Mouse (Mus musculus) MEL (cell line): Measurements from ENCODE around the gene Pcbp2. TPM values are rescaled to one million over a fixed set of nuclear protein-coding genes. Genes with fewer than 3 reads are reported as not detected.

Source experiments
- DNase-seq: peaks from one replicate; pipeline ENCODE4 v3.0.0; 2011; ENCODE audit warnings: low read depth, low spot score
- H3K27ac ChIP-seq: 2 replicates; pipeline ENCODE4 v1.5.1; 2012; ENCODE audit warnings: low read depth, mild to moderate bottlenecking, control low read depth, low read length, moderate library complexity; ENCODE audit not compliant: control insufficient read depth
- H3K27me3 ChIP-seq, 2 experiments: fragments of 150-350 bp in 1 of 2; sonication (generic) in 1 of 2; 2 replicates each; pipeline ENCODE4 v1.6.1; 2012; ENCODE audit warnings: low read length in 2 of 2, mild to moderate bottlenecking in 2 of 2, improper control_type of control experiment in 1 of 2, moderate library complexity in 1 of 2; ENCODE audit not compliant: insufficient read depth in 2 of 2, control insufficient read depth in 1 of 2
- H3K36me3 ChIP-seq, 2 experiments: 2 replicates each; pipeline ENCODE4 v1.6.1; 2012 to 2014; ENCODE audit warnings: low read length in 2 of 2, improper control_type of control experiment in 1 of 2, inconsistent platforms in 1 of 2, mild to moderate bottlenecking in 1 of 2; ENCODE audit not compliant: insufficient read depth in 2 of 2, control insufficient read depth in 1 of 2
- H3K4me1 ChIP-seq, 2 experiments: fragments of 150-350 bp in 1 of 2; sonication (generic) in 1 of 2; 2 replicates each; pipeline ENCODE4 v1.6.1; 2012; ENCODE audit warnings: low read length in 2 of 2, improper control_type of control experiment in 1 of 2, mild to moderate bottlenecking in 1 of 2; ENCODE audit not compliant: insufficient read depth in 2 of 2, control insufficient read depth in 1 of 2
- H3K4me3 ChIP-seq, 2 experiments: fragments of 150-350 bp in 1 of 2; sonication (generic) in 1 of 2; 2 replicates each; pipeline ENCODE4 v1.5.1; 2012; ENCODE audit warnings: low read depth in 2 of 2, low read length in 2 of 2, mild to moderate bottlenecking in 2 of 2, moderate library complexity in 2 of 2, control low read depth in 1 of 2, improper control_type of control experiment in 1 of 2; ENCODE audit not compliant: control insufficient read depth in 1 of 2, insufficient read depth in 1 of 2
- H3K79me2 ChIP-seq: 2 replicates; pipeline ENCODE4 v1.6.1; 2012; ENCODE audit warnings: mild to moderate bottlenecking, low read length, moderate library complexity; ENCODE audit not compliant: control insufficient read depth, poor library complexity, insufficient read depth
- H3K9ac ChIP-seq: 2 replicates; pipeline ENCODE4 v1.6.1; 2012; ENCODE audit warnings: low read depth, mild to moderate bottlenecking, control low read depth, low read length, moderate library complexity; ENCODE audit not compliant: control insufficient read depth, poor library complexity, severe bottlenecking
- H3K9me3 ChIP-seq: fragments of 150-350 bp; sonication (generic); replicated peaks from 2 replicates; pipeline ENCODE4 v1.6.1; 2012; ENCODE audit warnings: mild to moderate bottlenecking, low read length, improper control_type of control experiment, moderate library complexity; ENCODE audit not compliant: insufficient read depth
- BHLHE40 ChIP-seq: IDR thresholded peaks from 2 replicates; pipeline ENCODE4 v1.6.1; 2012; ENCODE audit warnings: low read depth, mild to moderate bottlenecking, inconsistent platforms, low read length, improper control_type of control experiment, borderline replicate concordance
- CHD1 ChIP-seq: IDR thresholded peaks from 2 replicates; pipeline ENCODE4 v1.6.1; 2012; ENCODE audit warnings: low read depth, mild to moderate bottlenecking, inconsistent platforms, low read length, improper control_type of control experiment
- CTCF ChIP-seq, 3 experiments: IDR thresholded peaks in 2 of 3; conservative IDR thresholded peaks in 1 of 3; 2 replicates each; pipeline ENCODE4 v1.5.1; 2011 to 2012; ENCODE audit warnings: low read length in 3 of 3, low read depth in 2 of 3, mild to moderate bottlenecking in 2 of 3, improper control_type of control experiment in 1 of 3, inconsistent platforms in 1 of 3, mixed read lengths in 1 of 3, moderate library complexity in 1 of 3; ENCODE audit not compliant: control insufficient read depth in 1 of 3, insufficient read depth in 1 of 3, poor library complexity in 1 of 3, severe bottlenecking in 1 of 3
- ELF1 ChIP-seq: IDR thresholded peaks from 2 replicates; pipeline ENCODE4 v1.6.1; 2014; ENCODE audit warnings: low read depth, mild to moderate bottlenecking, inconsistent platforms, low read length, improper control_type of control experiment, moderate library complexity
- EP300 ChIP-seq, 2 experiments: IDR thresholded peaks; 2 replicates each; pipeline ENCODE4 v1.6.1; 2011; ENCODE audit warnings: improper control_type of control experiment in 2 of 2, low read length in 2 of 2, low read depth in 1 of 2, mild to moderate bottlenecking in 1 of 2
- ETS1 ChIP-seq: IDR thresholded peaks from 2 replicates; pipeline ENCODE4 v1.6.1; 2012; ENCODE audit warnings: low read depth, mild to moderate bottlenecking, inconsistent platforms, low read length, improper control_type of control experiment, moderate library complexity
- GATA1 ChIP-seq: IDR thresholded peaks from 2 replicates; pipeline ENCODE4 v1.6.1; 2011; ENCODE audit warnings: low read depth, low read length, improper control_type of control experiment
- JUND ChIP-seq: IDR thresholded peaks from 2 replicates; pipeline ENCODE4 v1.6.1; 2011; ENCODE audit warnings: low read depth, mild to moderate bottlenecking, improper control_type of control experiment, low read length
- KAT2A ChIP-seq: conservative IDR thresholded peaks from 2 replicates; pipeline ENCODE4 v1.6.1; 2012; ENCODE audit warnings: low read depth, low read length, improper control_type of control experiment, inconsistent platforms
- MAX ChIP-seq: IDR thresholded peaks from 2 replicates; pipeline ENCODE4 v1.6.1; 2011; ENCODE audit warnings: low read length, improper control_type of control experiment
- MAZ ChIP-seq: IDR thresholded peaks from 2 replicates; pipeline ENCODE4 v1.6.1; 2012; ENCODE audit warnings: low read depth, mild to moderate bottlenecking, inconsistent platforms, low read length, improper control_type of control experiment
- MXI1 ChIP-seq: IDR thresholded peaks from 2 replicates; pipeline ENCODE4 v1.6.1; 2011; ENCODE audit warnings: mild to moderate bottlenecking, low read depth, low read length, improper control_type of control experiment
- MYC ChIP-seq: IDR thresholded peaks from 2 replicates; pipeline ENCODE4 v1.6.1; 2011; ENCODE audit warnings: low read depth, mild to moderate bottlenecking, low read length, improper control_type of control experiment, moderate library complexity
- NELFE ChIP-seq: IDR thresholded peaks from 2 replicates; pipeline ENCODE4 v1.6.1; 2011; ENCODE audit warnings: low read depth, low read length, improper control_type of control experiment
- POLR2A ChIP-seq, 2 experiments: IDR thresholded peaks; 2 replicates each; pipeline ENCODE4 v1.6.1; 2011 to 2012; ENCODE audit warnings: low read length in 2 of 2, mild to moderate bottlenecking in 2 of 2, control low read depth in 1 of 2, improper control_type of control experiment in 1 of 2, low read depth in 1 of 2, moderate library complexity in 1 of 2; ENCODE audit not compliant: control insufficient read depth in 1 of 2, insufficient read depth in 1 of 2, poor library complexity in 1 of 2
- POLR2AphosphoS2 ChIP-seq: IDR thresholded peaks from 2 replicates; pipeline ENCODE4 v1.6.1; 2011; ENCODE audit warnings: low read length, improper control_type of control experiment
- RCOR1 ChIP-seq: IDR thresholded peaks from 2 replicates; pipeline ENCODE4 v1.6.1; 2012; ENCODE audit warnings: low read depth, mild to moderate bottlenecking, inconsistent platforms, low read length, improper control_type of control experiment
- SIN3A ChIP-seq: IDR thresholded peaks from 2 replicates; pipeline ENCODE4 v1.6.1; 2012; ENCODE audit warnings: low read length, improper control_type of control experiment, inconsistent platforms
- TBP ChIP-seq: IDR thresholded peaks from 2 replicates; pipeline ENCODE4 v1.8.0; 2011; ENCODE audit warnings: low read depth, low read length, improper control_type of control experiment
- ZMIZ1 ChIP-seq: IDR thresholded peaks from 2 replicates; pipeline ENCODE4 v1.6.1; 2012; ENCODE audit warnings: low read depth, mild to moderate bottlenecking, inconsistent platforms, low read length, improper control_type of control experiment, moderate library complexity
- polyA plus RNA-seq, 2 experiments: library from polyadenylated mRNA; stranded (reverse) in 1 of 2; unstranded in 1 of 2; fragments of >175 nt in 1 of 2; fragments of >200 nt in 1 of 2; gene quantifications; 2 replicates each; pipeline versions ENCODE4 v1.2.1 to v1.2.4; 2012; ENCODE audit warnings: low replicate concordance in 2 of 2, low read depth in 1 of 2; ENCODE audit not compliant: insufficient read length in 2 of 2, insufficient read depth in 1 of 2, missing spikeins in 1 of 2
- total RNA-seq: library from RNA; depleted of rRNA; stranded (reverse); fragments of 300-350 nt; gene quantifications from 2 replicates; pipeline ENCODE4 v1.2.3, GENCODE M21; 2012

Pcbp2 gene
- total and polyA plus RNA-seq, 3 experiments: 359 to 2,091 (median 977) TPM

- TF ChIP-seq KAT2A: no peak
- TF ChIP-seq TBP: no peak
Measured at GRCm38 (mm10) chr15:102518859-102519201, 48.5 kb downstream of the Pcbp2 start (continued).

GRCm38 (mm10) chr15:102519211-102520141 is 49.1 kb downstream of the Pcbp2 start:
- Histone ChIP-seq H3K9ac (peak overlapping the region; percentile 86), H3K79me2 (peaks cover 17% of the 10 kb centered on the region)
- peak in 1 of 2 experiments; percentile 62; a peak in 2 of 4 replicates for TF ChIP-seq POLR2A (IDR thresholded peaks at IDR 0.05; ENCODE audit: control insufficient read depth in 1 of 2, insufficient read depth in 1 of 2, low read depth in 1 of 2, low read length in 2 of 2, poor library complexity in 1 of 2)
- peak; percentile 26 for TF ChIP-seq MAX
- peak in 1 of 2 experiments; percentile 82; a peak in 3 of 4 replicates for TF ChIP-seq EP300 (IDR thresholded peaks at IDR 0.05; ENCODE audit: low read depth in 1 of 2, low read length in 2 of 2)
- no peak for TF ChIP-seq ZMIZ1
- TF ChIP-seq MAZ: peak; percentile 10; the same call in 1 of the 2 replicates
- peak; percentile 70 for TF ChIP-seq MXI1
- peak; percentile 66 for TF ChIP-seq ETS1
- TF ChIP-seq NELFE: peak; percentile 32; the same call in 1 of the 2 replicates
- TF ChIP-seq BHLHE40: no peak
- TF ChIP-seq TBP: peak; percentile 77; the same call in 1 of the 2 replicates
- TF ChIP-seq JUND: no peak
- peak; percentile 42; the same call in 1 of the 2 replicates for TF ChIP-seq MYC
- TF ChIP-seq POLR2AphosphoS2: peak; percentile 43; the same call in 1 of the 2 replicates
- TF ChIP-seq SIN3A: peak; percentile 38; the same call in 1 of the 2 replicates
- no peak for TF ChIP-seq CTCF (IDR thresholded peaks at IDR 0.05 in 2 of 3, conservative IDR thresholded peaks at IDR 0.05 in 1 of 3; ENCODE audit: control insufficient read depth in 1 of 3, insufficient read depth in 1 of 3, low read depth in 2 of 3, low read length in 3 of 3, poor library complexity in 1 of 3, severe bottlenecking in 1 of 3)
- peak; percentile 87 for TF ChIP-seq GATA1
- TF ChIP-seq RCOR1: no peak
- TF ChIP-seq ELF1: 0 out of 2 replicates have a peak, but pooled peaks have one; percentile 7
- peak; percentile 94; the same call in 1 of the 2 replicates for TF ChIP-seq CHD1
- TF ChIP-seq, all 39 proteins: peak for 14
- Histone ChIP-seq H3K4me3 (peak overlapping the region; percentile 67 to 80), H3K9me3 (no peaks in the 10 kb centered on the region), H3K4me1 (peaks cover 5 to 20% of the 10 kb centered on the region in 2 experiments; a peak in 3 of 4 replicates), H3K27ac (peak overlapping the region; percentile 95), H3K36me3 (peaks cover 0 to 16% of the 10 kb centered on the region in 2 experiments; a peak in 2 of 4 replicates), H3K27me3 (no peaks in the 10 kb centered on the region)
- DNase-seq: peak; percentile 83
